Mouse (Mus musculus) small intestine, adult 2 months (tissue): Measurements from ENCODE around the gene Il13ra1.

ENCODE experiments used
- CTCF ChIP-seq: fragments of 200-500 bp; IDR thresholded peaks from 2 replicates; pipeline ENCODE4 v1.5.1; 2012; ENCODE audit warnings: low read depth, mild to moderate bottlenecking, control low read depth, inconsistent platforms, low read length, moderate library complexity, mixed read lengths; ENCODE audit not compliant: insufficient replicate concordance, insufficient read length; ENCODE audit errors: extremely low read depth
- POLR2A ChIP-seq: fragments of 200-500 bp; IDR thresholded peaks from 2 replicates; pipeline ENCODE4 v1.6.1; 2012; ENCODE audit warnings: low read depth, mild to moderate bottlenecking, control low read depth, inconsistent platforms, low read length, moderate library complexity

DNA sequence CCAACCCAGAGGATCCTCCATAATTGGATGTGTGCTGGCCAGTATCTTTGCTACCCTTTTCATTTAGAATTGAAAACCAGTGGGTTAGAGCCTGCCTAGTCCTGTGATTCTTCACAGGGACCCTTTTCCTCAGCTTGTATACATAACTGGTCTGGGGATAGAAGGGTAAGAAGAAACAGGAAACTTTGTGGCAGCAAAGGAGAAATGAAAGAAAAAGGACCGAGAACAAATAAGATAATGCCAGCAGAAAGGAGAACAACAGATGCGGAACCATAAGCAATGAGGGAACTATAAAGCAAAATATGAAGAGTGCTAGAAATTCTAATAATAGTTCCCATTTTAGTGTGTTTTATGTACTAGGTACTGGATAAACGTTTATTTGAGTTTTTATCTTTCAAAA, 10.6 kb upstream of the Il13ra1 start:
- TF ChIP-seq CTCF (no peak), POLR2A (no peak)
